Mouse (Mus musculus) CD4-positive helper T cell, adult 2 months (primary cell): Measurements from ENCODE around the gene Gm10282.
A peak's percentile ranks its signal among the peaks of the same experiment; 100 is the strongest.

Experiments
- DNase-seq: peaks from one replicate; pipeline ENCODE4 v3.0.0-alpha.2; 2012; ENCODE audit warnings: low read depth, missing footprints, low spot score

Gm10282 gene

DNA sequence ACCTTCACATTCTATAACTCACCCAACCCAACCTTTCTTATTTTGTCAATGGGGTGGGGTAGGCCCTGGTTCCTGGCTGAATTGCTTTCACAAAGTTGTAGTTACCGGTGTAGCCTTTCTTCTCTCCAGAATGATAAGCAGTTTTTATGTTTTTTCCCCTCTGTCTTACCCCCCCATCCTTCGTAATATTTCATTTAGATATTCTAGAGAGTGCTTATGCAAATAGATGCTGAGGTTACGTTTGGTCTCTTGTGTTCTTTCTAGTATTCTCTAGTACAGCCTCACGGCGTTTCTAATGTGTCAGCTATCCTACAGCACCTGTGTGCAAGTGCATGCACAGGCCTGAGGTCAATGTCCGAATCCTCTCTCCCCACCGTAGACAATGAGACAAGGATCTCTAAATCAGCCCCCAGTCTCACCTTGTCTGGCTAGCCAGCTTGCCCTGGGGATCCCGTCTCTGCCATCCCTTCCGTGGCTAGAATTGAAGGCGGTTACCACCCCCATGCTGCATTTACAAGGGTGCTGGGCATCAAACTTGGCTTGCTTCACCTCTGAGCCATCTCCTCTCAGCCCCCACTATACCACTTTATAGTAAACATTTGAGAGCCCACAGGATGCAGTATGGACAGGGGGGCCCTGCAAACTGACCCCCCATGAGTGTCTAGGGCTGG lies 19.1 kb upstream of the Gm10282 start:
- DNase-seq: peak; percentile 41

DNA sequence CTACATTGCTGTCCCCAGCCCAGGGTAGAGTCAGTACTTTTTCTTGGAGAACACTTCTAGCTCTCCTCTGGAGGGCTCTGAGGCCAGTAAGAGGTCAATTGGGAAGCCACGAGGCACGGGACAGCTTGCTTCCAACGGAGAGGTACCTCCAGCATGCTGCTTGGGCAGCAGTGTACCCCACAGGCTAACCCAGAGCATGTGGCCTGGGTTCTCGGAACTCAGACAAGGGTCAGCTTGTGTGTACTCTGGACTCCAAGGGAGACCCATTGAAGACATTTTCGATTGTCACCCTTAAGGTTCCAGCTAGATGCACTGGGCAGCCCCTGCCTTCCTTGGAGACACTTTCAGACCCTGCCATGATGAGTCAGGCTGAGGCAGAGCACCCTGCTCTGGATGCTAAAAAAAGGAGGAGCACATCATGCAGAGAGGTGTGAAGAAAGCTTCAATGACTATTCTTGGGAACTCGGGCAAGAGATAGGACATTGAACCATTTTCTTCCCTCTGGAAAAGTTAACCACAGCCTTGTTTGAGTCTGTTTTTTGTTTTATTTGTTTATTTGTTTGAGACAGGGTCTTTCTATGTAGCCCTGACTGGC lies 18.2 kb upstream of the Gm10282 start:
- DNase-seq: peak; percentile 43

DNA sequence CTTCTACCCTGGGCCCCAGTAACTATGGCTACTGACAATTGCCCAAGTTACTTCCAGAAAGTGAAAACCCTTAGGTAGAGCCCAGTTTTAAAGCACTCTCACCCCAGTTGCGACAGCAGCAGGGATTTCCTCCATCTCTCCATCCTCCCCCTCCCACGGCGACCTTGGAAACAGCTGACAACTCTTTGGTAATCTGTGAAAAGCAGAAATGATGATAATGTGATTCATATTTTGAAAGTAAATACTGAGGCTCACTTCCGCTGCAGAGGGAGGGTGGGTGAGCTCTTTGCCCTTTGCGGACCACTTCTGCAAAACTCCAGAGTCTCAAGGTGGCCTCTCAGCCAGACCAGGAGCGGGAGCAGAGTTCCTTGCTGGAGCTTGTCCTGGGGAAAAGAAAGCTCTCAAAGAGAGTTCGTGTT lies 17.4 kb upstream of the Gm10282 start:
- DNase-seq: peak; percentile 76

DNA sequence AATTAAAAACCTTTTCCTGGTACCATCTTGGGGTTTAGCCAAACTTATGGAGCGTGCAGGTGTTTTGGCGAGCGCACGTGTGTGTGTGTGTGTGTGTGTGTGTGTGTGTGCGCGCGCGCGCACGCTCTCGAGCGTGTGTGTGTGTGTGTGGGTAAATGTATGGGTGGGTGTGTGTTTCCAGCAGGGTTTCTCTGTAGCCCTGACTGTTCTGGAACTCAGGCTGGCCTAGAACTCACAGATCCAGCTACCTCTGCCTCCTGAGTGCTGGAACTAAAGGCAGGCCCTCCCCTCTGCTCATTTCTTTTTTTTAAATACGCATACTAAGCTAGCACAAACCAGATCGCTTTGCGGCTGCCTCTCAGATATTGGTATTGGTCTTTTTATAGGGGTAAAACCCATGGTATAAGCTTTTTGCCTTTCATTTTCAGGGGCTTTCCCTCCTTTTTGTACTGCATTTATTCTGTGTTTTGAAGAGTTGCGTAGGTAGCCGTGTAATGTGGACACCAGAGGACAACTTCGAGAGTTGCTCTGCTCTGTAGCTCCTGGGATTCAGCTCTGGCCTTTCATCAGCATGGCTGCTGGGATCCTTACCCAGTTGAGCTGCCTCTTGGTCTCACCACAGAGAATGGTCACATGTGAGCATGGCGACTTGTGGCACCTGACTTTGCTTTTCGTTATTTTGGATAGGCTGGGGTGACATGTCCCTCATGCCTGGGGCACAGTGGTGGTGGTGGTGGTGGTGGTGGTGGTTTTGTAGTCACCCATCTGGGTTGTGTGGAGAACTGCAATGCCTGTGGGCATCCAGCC lies 16.8 kb upstream of the Gm10282 start:
- DNase-seq: peak; percentile 75

DNA sequence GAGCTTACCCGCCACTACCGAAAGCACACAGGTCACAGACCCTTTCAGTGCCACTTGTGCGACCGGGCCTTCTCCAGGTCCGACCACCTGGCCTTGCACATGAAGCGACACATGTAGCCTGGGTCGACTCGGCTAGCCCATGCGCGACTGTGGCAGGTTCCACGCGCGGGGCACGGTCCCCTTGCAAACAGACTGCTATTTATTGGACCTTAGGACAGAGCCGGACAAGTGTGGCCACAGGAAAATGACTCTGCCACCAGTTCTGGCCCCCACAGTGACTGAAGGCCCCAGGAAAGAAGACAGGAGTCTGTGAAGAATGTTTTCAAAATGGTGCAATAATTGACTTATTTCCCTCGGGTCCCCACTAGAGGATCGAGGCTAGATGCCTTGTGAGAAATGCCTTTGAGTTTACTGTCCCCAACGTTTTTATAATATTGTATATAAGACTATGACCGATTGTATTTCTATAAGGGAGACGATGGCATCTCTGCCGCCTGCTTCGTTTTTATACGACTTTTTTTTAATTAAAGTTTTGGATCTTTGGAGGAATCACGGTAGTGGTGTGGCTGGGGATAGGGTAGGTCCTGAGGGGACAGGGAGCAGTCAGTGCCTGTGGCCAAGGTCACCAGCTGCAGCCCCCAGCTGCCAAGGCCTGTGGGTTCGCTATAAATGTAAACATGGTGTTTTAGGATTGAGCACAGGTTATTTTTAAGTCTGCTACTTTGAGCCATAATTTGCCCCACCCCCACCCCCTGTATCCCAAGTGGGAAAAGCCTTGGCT lies 15.9 kb upstream of the Gm10282 start:
- DNase-seq: no peak

DNA sequence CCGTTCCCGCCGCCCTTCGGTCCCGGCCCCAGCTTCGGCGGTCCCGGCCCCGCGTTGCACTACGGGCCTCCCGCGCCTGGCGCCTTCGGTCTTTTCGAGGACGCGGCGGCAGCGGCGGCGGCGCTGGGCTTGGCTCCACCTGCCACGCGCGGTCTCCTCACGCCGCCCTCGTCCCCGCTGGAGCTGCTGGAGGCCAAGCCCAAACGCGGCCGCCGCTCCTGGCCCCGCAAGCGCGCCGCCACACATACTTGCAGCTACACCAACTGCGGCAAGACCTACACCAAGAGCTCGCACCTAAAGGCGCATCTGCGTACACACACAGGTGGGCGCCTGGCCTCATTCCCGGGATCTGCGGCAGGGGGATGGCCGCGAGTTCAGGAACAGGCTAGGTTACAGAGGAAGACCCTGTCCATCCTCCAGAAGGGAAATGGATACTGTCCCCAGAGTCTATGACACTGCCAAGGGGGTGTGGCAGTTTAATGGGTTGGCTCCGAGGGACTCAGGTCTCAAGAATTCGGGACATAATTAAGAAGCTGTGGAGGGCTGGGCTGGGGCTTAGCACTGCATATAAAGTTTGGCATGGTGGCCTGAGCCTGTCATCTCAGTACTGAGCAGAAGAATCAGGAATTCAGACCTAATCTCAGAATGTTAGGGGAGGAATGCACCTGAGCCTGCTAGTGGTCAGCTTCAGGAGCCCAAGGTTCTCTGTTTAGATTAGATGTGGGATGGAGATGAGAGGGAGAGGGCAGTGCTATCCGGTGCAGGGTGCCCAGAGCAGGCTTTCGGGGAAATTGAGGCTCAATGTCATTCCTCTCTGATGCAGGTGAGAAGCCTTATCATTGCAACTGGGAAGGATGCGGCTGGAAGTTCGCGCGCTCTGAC lies 15.1 kb upstream of the Gm10282 start:
- peak; percentile 72 for DNase-seq

DNA sequence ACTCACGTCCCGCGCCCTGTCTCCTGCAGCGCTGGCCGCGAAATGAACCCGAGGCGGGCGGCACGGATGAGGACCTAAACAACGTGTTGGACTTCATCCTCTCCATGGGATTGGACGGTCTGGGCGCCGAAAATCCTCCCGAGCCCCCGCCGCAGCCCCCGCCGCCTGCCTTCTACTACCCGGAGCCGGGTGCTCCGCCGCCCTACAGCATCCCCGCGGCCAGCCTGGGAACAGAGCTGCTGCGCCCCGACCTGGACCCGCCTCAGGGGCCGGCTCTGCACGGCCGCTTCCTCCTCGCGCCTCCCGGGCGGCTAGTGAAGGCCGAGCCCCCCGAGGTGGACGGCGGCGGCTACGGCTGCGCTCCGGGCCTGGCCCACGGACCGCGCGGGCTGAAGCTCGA lies 14.3 kb upstream of the Gm10282 start:
- no peak for DNase-seq

DNA sequence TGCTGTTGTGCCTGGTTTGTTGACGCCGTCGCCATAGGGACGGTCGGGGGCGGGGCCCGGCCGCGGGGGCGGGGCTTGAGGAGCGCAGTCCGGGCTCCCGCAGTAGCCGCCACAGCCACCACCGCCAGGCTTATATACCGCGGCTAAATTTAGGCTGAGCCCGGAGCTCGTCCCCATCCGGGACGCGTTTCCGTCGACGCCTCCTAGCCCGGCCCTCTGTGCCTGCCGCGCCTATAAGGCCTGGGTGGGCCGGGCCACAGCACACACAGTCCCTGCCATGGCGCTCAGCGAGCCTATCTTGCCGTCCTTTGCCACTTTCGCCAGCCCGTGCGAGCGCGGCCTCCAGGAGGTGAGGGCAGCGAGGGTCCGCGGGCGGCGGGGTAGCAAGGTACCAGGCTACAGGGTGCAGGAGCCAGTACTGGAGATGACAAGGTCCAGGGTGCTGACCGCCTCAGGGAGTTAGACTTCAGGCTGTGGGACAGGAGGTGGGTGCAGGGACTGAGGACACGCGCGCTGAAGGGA lies 13.8 kb upstream of the Gm10282 start, which contains the start of gene Klf2:
Gene Klf2, plus strand, starts transcription at position 233 of the 522 bp plus-strand sequence.
- DNase-seq: peak; percentile 99

DNA sequence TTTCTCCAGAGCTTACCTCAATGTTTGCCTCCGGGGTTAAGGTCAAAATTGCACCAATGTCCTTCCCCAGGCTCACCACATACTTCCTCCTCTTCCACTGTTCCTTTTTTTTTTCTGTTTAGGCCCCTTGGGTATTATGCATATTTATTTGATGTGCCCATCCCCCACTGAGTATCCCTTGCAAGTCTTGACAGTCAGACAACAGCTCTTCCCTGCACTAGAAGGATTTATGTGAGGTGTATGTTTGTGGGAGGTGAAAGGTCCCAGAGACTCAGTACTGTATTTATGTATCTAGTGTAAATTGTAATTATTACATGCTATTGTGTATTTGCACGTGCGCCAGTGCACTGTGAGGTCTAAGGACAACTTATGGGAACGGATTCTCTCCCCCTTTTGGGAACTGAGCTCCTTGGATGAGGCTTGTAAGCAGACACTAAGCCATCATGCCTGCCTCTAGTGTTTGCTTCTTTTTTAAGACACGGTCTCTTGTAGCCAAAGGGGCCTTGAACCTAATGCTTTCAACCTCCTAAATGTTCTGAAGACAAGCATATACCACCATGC lies 12.8 kb upstream of the Gm10282 start:
- DNase-seq: peak; percentile 45

DNA sequence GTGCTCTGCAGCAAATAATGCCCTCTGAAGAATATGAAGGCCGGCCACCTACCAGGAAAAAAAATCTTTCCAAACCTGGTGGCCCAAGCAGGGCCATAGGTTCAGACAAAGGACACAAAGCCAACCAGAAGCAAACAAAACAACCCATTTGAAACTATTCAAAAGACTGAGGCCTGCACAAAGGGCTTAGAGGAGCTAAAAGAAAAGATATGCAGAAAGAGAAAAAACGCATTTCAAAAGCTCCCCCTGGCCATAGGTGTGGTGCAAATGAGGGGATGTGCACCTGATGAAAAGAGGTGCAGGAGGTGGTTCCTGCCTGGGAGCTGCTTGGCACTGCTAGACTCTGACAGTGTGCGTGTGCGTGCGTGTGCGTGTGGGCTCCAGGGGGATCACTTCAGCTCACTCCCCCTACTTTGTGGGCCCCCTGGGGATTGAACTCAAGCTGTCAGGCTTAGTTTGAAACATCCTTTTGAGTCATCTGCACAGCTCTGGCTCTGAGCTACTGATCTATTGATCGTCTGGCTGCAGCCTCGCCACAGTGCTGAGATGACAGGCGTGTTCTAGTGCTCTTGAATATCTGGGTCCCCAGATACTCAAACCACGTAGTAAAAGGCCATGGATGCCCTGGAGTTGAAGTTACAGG lies 11.1 kb upstream of the Gm10282 start:
- DNase-seq: no peak

DNA sequence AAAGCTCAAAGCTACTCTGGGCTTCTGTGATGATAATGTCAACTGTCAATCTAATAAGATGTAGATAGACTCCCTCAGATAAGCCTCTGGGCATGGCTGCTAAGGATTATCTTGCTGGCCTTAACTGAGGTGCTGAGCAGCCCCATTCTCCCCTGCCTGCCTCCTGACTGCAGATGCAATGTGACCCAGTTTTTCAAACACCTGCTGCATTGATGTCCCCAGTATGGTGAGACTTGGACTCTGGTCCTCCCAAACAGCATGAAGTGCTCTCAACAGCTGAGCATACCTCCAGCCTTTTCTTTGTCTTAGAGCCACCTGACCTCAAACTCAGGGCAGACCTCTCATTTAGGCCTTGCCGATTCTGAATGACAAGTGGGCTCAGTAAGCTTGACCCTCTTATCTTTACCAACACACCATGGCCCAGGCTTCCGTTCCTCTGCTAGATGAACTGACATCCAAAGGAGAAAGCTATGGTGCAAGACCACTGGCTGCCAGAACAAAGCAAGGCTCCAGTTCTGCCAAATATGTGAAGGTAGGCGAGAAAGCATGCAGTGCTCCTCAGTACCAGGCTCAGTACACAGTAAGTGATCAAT lies 8.0 kb upstream of the Gm10282 start:
- no peak for DNase-seq

DNA sequence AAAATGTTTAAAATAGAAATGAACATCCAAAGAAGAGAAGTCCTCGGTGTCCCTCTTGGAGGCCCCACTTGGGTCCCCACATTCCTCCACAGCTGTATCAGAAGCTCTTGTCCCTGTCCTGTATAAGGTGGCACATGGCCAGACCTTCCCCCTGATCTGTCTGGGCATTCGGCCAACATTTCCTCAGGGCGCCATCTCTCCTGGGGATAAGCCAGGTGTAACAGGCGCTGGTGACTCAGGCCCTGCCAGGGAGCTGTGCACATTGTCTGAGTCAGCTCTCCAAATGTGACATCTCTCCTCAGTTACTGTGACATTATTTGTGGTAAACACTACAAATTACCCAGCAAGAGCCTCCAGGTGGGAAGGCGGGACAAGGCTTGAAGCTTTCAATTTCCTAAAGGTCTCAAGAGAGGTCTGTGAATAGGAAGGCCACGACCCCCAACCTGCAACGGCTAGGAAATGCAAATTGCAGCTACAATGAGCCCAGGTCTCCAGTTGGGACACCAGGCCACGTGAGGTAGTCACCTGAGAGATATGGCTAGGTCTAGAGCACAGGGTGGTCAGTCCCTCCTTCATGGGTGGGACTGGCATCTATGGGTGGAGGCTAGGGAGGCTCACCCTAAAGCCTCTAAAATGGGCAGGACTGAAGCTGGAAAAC lies 5.9 kb upstream of the Gm10282 start:
- DNase-seq: no peak

DNA sequence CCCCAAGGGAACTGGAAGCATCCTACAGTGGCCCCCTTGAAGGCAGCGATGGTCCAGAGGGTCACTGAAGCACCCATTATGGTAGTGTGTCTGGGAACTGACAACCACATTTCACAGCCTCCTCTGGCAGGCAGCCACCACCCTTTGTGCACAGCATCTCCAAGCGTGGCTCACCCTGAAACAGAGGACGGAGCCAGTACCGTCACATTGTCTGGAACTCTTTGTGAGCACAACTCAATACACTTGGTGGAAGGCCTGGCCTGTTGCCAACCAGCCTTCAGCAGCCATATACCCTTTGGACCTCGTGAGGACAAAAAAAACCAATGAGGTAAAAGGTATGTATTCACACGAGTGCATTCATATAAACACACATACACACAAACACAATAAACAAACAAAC lies 3.2 kb upstream of the Gm10282 start:
- DNase-seq: no peak

DNA sequence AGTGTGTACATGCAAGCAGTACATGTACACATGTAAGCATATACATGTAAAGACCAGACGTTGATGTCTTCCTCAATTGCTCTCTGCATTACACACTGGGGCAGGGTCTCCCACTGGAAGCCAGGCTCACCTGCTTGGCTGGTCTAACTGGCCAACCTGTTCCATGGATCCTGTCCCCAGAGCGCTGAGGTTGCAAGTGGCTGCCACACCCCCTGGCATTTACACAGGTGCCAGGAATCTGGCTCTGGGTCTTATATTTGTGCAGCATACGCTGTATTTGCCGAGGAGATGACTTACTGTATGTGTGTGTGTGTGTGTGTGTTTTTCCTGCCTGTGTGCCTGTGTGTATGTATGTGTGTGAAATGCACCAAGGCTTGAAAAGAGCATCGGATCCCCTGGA lies 1.9 kb upstream of the Gm10282 start:
- no peak for DNase-seq

DNA sequence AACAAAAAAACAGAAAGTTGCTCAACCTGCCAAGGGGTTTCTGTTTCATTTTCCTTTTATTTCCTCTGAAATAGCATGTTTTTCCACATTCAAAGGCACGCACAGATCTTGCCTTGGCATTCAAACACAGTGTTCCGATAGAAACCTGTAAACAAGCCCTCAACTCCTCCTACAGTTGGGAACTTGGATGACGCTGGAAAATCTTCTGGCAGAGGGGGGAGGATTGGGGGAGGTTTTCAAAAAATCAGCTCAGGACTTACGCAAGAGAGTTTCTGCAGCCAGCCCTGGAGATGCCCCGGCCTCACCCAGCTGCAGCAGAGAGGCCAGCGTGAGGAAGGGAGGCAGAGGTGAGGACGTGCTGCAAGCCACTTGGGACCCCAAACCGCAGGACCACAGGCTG lies 1.4 kb downstream of the Gm10282 start:
- DNase-seq: peak; percentile 74

DNA sequence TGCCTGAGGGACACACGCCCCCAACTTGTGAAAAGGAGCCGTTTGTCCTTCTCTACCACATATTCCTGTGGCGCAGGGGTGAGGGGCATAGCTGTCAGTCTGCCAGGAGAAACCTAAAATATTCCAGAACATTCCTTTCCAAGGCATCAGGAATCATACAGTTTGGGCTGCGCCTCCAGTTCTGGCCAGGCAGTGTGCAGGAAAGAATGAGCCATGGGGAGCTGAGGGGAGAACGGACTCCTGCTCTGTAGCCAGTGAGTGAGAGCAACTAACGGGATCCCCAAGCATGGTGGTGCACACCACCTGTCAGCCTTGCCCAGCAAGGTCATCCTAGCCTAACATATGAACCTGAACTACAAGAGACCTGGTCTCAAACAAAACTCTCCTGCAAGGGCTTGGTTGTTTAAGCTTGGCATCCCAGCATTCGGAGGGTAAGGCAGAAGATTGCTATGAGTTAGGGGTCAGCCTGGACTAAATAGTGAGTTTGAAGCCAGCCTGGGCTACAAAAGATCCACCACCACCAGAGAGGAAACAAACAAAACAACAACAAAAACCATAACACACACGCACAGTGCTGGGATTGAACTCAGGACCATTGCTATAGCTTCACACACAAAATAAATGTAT lies 2.0 kb downstream of the Gm10282 start:
- no peak for DNase-seq

DNA sequence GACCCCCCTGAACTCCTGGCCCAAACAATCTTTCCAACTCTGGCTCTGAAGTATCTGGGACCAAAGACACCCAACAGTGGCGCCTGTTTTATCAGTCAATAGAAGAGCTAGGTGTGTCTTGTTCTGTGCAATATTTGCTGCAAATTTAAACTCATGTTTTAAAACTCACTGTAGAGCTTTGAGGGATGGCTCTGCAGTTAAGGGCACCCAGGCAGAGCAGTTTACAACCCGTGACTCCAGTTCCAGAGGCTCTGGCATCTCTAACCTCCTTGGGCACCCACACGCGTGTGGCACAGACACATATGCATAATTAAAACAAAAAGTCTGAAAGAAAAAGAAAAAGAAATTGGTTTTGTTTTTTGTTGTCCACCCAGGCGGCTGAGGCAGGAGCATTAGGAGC lies 3.6 kb downstream of the Gm10282 start:
- DNase-seq: no peak

DNA sequence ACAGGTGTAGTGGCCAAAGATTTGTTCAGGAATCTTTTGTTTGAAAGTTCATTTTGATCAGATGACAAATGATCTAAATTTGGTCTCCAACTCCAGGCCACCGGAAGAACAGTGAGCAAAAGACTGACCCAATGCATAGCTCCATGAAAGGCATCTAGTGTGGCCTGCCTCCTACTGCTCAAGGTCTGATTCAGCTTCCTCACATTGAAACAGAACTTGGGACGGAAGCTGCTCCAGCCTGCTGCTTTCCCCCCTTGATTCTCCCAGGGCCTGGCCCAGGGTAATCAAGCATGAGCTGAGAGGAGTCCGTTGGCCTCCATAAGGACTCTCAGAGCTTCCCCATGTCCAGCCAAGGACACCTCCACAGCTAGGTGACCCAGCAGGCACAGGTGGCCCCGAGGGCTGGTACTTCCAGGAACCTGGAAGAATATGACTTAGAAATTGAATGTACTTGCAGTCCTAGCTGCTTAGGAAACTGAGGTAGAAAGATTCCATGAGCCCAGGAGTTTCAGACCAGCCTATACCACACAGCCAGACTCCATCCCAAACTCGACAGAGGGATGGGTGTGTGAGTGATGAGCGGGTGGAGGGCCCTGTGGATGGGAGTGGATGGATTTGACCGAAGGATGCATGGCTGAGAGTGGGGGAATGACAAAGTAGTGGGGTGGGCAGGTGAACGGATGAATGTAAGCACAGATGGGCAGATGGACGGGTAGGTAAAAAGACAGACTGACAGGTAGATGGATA lies 4.2 kb downstream of the Gm10282 start:
- no peak for DNase-seq
